Mouse (Mus musculus) thymus, postnatal 0 days (tissue): ENCODE measurements around the gene Gm47791. TPM values are rescaled to one million over a fixed set of nuclear protein-coding genes. Genes with fewer than 3 reads are reported as not detected.

Experiments
- DNase-seq: peaks from one replicate; pipeline ENCODE4 v3.0.0-alpha.2; 2015; ENCODE audit warnings: low spot score
- polyA plus RNA-seq: library from polyadenylated mRNA; unstranded; fragments of >200 nt; fragmentation: Nextera tagmentation; extraction: Ambion mirVana; gene quantifications from 2 replicates; pipeline ENCODE4 v1.2.1, GENCODE M21; 2015

Gm47791 gene
- polyA plus RNA-seq, 1 experiment from 2014 or later: not detected

GRCm38 (mm10) chr1:82725026-82725874 is 45.8 kb downstream of the Gm47791 start:
- DNase-seq: no peak

GRCm38 (mm10) chr1:82724339-82725025 is 46.6 kb downstream of the Gm47791 start, which contains the start of gene Mff:
TSS of gene Mff (plus strand) at chr1:82724890.
- peak; percentile 95 for DNase-seq

Other genes starting within 250 kb of the Gm47791 start
- gene Col4a4, start 184.4 kb downstream of the Gm47791 start, polyA plus RNA-seq: 0.03 and 0.04 TPM in 2 replicates
- gene Col4a3, start 184.3 kb downstream of the Gm47791 start, polyA plus RNA-seq: 0.06 and 0.09 TPM in 2 replicates
- 255 and 259 TPM in 2 replicates for gene Mff, start 46.4 kb downstream of the Gm47791 start, polyA plus RNA-seq
- gene Tm4sf20, start 2.8 kb downstream of the Gm47791 start, polyA plus RNA-seq: 0.17 and 0.47 TPM in 2 replicates
- gene Agfg1, start 68.2 kb upstream of the Gm47791 start, polyA plus RNA-seq: 45.2 and 50.4 TPM in 2 replicates
- 0.27 and 0.35 TPM in 2 replicates for gene A030005L19Rik, start 142.1 kb upstream of the Gm47791 start, polyA plus RNA-seq
- gene A030014E15Rik, start 153.7 kb upstream of the Gm47791 start, polyA plus RNA-seq: not detected in 2 replicates
- gene Gm6217, start 160.2 kb upstream of the Gm47791 start, polyA plus RNA-seq: not detected in 2 replicates
- gene A030003K21Rik, start 172.1 kb upstream of the Gm47791 start, polyA plus RNA-seq: not detected in 2 replicates
- gene Gm7544, start 184.8 kb upstream of the Gm47791 start, polyA plus RNA-seq: not detected in 2 replicates
- not detected in 2 replicates for gene Gm47955, start 189.0 kb upstream of the Gm47791 start, polyA plus RNA-seq
- gene Gm47959, start 229.3 kb upstream of the Gm47791 start, polyA plus RNA-seq: not detected in 2 replicates